Mouse (Mus musculus): ENCODE data around the gene Tvp23b. TPM values are rescaled to one million over a fixed set of nuclear protein-coding genes. Genes with fewer than 3 reads are reported as not detected.

Gene Tvp23b
- total RNA-seq, 2 experiments from 2014 or later, result 34.5 to 35.9 TPM

GRCm38 (mm10) chr11:62891763-62892162, 12.5 kb downstream of the Tvp23b start:
- DNase-seq, result no peak

- DNase-seq, result peak; percentile 74
These were observed 22.6 kb downstream of the Tvp23b start for GRCm38 (mm10) chr11:62901699-62902323.

DNA sequence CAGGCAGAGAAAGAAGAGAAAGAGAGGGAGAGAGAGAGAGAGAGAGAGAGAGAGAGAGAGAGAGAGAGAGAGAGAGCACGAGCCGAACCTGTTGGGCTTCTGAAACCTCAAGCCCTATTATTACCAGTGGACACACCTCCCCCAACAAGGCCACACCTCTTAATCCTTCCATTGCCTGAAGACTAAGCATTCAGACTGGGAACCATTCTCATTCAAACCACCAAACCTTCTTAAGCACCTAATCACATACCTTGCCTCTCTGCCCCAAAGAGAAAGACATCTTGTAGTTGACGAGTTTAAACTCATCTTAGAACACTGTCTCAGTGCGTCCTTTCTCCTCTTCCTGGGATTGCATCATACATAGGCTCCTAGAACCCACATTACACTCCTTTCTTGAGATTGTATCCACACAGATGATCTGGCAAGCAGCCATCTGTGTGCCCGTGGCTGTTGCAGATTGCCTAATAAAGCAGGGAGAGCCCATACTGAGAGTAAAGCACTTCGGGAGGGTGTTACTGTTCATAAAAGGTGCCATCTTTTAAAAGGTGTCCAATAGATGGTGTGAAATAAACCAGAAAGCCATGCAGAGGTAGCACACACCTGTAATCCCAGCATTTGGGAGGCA, 24.7 kb downstream of the Tvp23b start:
- no peak for DNase-seq

DNA sequence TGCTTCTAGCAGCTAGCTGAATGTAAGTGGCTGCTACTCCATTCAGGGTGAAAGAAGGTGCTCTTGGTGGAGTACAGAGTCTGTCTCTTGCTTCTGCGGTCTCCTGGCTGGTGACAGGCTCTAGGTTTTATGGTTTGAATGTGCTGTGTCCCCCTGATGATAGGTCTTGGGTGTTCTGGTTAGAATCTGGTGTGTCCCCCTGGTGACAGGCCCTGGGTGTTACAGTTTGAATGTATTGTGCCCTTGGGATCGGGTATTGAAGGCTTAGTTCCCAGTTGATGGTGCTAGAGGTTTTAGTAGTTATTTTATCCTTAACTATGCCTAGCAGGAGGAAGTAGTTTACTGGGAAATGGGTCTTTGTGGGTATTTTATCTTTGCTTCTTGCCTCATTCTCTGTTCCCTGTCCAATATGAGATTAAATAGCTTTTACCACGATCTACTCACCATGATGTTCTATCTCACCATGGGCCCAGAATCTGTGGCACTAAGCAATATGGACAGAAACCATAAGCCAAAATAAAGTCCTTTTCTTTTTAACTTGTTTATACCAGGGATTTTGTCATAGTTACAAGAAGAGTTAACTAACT, 30.6 kb downstream of the Tvp23b start:
- DNase-seq, result no peak

DNA sequence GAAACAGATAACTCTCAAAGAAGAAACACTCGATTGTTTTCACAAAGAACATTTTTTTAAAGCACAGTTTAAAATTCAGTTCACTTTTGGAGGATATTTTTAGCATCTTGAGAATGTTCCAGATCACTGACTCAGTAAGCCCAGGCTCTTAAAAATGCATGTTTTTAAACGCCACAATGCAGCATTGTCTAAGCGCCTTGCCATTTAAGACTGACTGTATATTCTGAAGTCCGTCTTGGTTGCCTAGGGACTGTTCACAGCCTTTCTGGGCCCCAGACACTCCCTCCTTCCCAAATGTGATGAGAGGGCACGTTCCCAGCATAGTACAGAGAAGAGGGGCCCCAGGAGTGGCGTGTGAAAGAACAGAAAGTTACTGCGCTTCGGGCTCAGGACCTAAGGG, 32.1 kb downstream of the Tvp23b start:
- DNase-seq, result no peak

- no peak for DNase-seq
These were observed 33.9 kb downstream of the Tvp23b start for GRCm38 (mm10) chr11:62913141-62913540.

GRCm38 (mm10) chr11:62914532-62914931, 35.3 kb downstream of the Tvp23b start:
- DNase-seq, result peak; percentile 57

GRCm38 (mm10) chr11:62915486-62915885, 36.2 kb downstream of the Tvp23b start:
- DNase-seq, result no peak

DNA sequence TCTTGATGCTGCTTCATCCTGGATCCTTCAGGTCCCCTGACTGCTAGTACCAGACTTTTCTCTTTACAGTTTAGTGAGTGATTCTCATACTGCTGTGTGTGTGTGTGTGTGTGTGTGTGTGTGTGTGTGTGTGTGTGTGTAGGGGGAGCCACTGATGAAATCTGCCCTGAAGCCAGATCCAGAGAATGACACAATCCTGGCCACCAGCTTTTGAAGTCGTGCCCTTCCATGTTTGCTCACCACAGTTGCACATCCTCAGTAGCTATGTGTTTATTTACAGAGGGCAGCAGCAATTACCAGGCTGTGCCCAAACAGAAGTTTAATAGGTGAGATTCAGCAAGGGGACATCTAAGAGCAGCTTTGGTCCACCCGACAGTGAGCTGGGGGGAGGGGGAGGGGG, 37.5 kb downstream of the Tvp23b start:
- no peak for DNase-seq

GRCm38 (mm10) chr11:62919946-62920742, 40.9 kb downstream of the Tvp23b start:
- no peak for DNase-seq

- DNase-seq, result no peak
These were observed 41.4 kb downstream of the Tvp23b start for GRCm38 (mm10) chr11:62920743-62921050.

GRCm38 (mm10) chr11:62921052-62921977, 42.1 kb downstream of the Tvp23b start:
- peak; percentile 94 for DNase-seq

DNA sequence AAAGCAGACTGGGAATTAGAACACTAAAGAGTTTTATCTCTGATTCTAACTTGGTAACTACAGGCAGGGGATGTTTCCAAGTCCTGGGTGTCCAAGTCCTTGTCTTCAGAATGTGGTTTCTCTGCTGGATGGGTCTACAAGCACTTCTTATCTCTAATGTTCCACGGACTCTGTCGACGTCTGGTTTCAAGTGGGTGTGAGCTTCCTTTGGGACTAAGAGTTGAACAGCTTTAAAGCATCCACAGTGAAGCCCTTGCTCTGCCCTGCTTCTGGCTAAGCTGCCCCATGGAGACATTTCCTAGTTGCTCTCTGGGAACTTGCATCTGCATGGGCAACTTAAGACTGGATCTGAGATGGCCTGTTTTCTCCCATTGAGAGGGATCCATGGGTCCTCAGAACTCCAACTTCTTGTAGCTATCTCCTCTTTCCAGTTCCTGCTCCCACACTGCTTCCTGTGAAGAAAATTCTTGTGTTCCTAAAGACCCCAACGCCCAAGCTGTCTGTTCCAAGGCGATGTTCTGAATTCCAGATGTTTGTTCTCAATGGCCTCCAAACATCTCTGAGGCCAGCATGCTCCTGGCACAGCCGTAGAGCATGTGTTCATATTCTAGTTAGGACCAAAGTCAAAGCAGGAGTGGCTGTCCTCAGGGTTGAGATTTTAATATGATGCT, 45.0 kb downstream of the Tvp23b start:
- DNase-seq, result no peak

GRCm38 (mm10) chr11:62929799-62930198, 50.5 kb downstream of the Tvp23b start:
- DNase-seq, result no peak

DNA sequence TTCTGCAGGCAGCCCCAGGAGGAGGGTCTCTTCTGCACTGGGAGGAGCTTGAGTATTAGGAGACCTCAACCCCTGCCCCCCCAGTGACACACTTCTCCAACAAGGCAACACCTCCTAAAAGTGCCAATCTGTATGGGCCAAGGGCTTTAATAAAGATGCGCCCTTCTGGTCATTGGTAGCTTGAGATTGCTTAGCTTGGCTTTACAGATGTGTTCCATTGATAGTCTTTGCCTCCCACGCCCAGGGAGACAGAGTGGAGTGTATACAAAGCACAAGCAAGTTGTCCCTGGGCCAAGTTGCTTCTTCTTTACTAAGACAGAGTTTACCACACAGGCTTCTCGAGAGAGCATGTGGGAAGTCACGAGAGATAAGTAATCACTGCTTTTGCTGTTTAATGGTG, 51.3 kb downstream of the Tvp23b start:
- DNase-seq, result no peak

GRCm38 (mm10) chr11:62931141-62931540, 51.9 kb downstream of the Tvp23b start:
- DNase-seq, result no peak

DNA sequence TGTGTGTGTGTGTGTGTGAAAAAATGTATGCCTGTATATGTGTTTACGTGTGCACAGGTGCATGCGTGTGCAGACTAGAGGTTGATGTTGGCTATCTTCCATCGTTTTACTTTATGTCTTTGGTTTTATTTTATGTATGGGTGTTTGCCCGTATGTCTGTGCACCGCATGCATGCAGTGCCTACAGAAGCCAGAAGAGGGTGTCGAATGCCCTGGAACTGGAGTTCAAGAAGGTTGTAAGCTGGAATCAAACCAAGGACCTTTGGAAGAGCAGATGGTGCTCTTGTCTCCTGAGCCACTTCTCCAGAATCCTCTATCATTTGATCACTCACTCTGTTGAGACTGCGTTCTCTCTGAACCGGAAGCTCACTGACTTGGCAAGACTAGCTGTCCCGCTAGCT, 53.8 kb downstream of the Tvp23b start:
- DNase-seq, result no peak

DNA sequence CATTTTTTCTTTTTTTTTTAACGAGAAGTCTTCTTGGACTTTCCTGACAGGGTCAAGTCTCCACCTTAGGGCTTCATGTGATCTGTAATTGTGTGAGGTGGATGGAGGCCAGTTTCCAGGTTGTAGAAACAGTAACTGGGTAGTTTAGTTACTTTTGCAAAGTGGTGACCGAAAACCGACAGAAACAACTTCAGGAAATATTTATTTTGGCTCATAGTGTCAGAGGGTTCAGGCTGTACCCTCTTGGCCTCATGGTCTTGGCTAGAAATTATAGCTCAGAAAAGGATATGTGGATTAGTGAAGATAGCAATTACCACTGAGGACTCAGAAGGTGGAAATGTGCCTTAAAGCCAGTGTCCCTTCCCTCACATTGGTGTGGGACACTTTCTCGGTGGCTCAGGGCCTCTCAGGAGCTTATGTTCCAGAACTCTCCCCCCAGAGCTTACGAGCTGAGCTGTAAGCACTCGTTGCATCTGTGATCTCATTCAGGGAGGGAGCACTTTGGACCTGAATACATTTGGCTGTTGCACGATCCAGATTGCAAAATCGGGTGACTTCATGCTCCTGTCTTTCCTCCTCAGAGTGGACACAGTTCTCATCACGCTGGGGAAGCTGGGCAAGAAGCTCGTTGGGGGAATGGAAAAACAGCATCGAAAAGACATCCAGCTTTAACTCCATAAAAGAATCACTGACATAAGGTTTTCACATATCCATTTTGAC, 55.7 kb downstream of the Tvp23b start:
- DNase-seq, result peak; percentile 23

- DNase-seq, result no peak
These were observed 58.7 kb downstream of the Tvp23b start for GRCm38 (mm10) chr11:62937986-62938385.

DNA sequence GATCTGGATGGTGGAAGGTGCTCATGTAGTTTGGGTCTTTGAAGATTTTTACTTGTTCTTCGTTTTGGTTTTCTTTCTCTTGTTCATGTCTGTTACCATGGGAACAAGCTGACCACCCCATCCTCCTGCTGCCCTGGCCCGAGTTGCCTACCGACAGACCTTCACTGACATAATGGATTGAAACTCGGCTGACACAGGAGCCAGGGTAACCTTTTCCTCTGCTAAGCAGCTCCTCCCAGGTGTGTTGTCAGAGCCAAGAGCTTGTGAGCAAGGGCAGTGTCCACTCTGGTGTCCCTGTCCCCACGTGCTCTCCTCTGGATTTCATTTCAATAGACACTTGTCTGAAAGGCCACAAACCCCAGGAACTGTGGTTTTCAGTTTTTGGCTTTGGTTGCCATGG, 59.7 kb downstream of the Tvp23b start:
- no peak for DNase-seq

DNA sequence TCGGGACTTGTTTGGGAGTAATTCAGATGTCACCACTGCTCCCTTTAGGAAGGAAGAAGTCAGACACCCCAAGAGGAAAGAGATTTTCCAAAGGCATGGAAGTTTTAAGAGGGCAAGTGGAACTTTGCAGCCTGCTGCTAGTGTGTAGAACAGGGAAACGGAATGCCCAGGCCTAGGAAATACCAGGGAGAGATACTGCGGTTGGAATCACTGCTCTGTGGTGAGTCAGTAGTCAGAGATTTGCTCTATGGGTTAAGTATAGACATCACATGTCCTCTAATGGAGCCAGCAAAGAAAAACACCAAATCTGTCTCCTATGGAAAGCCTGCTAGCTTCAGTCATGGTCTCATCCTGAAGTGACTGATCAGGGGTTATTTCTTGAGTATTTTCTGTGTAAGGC, 60.9 kb downstream of the Tvp23b start:
- DNase-seq, result no peak

All from adrenal gland, postnatal 10 days (tissue).